Mouse (Mus musculus) monocyte, adult 2 months (primary cell): ENCODE results near the gene Cdk8.

Source experiments
- DNase-seq, 2 experiments: peaks; one replicate each; pipeline ENCODE4 v3.0.0; 2022; ENCODE audit warnings: low spot score in 2 of 2, low read depth in 1 of 2

Cdk8 gene

GRCm38 (mm10) chr5:146274420-146275045, 43.5 kb downstream of the Cdk8 start:
- DNase-seq = no peak

- no peak for DNase-seq
These were observed 46.5 kb downstream of the Cdk8 start for GRCm38 (mm10) chr5:146277513-146277912.

DNA sequence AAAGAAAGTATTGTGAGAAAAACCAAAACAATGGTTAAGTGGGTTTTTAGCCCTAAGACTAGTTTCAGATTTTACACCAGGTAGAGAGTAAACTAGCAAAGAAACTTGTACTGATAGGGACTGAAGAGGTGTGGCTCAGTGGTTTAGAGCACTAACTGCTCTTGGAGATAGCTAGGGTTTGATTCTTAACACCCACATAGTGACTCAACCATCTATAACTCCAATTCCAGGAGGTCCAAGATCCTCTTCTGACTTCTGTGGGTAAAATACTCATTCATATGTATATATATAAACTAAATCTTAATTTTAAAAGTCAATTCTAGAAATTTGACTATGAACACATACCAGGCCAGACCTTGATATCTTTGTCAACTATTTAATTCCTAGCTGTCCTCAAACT, 49.0 kb downstream of the Cdk8 start:
- no peak for DNase-seq

- DNase-seq = no peak
These were observed 50.3 kb downstream of the Cdk8 start for GRCm38 (mm10) chr5:146281241-146281818.

- no peak for DNase-seq
These were observed 51.0 kb downstream of the Cdk8 start for GRCm38 (mm10) chr5:146281884-146282579.

DNA sequence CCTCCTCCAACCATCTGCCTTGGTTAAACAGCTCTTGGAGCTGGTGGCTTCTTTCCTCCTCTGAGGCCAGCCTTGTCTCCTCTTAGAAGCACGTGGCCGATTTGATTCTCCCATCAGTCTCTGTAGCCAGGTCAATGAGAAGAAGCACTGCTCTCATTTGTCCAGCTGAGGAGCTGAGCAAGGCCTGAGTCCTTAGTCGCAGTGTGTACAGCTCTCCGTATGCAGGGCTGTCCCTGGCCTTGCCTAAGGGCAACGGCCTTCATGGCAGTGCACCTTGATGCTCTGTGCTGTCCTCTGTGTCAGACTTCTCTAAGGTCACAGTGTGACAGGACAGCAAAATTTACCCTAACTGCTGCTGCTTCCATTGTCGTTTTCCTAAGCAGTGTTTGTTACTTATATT, 52.9 kb downstream of the Cdk8 start:
- DNase-seq = no peak

- DNase-seq = no peak
These were observed 56.4 kb downstream of the Cdk8 start for GRCm38 (mm10) chr5:146287416-146287815.

DNA sequence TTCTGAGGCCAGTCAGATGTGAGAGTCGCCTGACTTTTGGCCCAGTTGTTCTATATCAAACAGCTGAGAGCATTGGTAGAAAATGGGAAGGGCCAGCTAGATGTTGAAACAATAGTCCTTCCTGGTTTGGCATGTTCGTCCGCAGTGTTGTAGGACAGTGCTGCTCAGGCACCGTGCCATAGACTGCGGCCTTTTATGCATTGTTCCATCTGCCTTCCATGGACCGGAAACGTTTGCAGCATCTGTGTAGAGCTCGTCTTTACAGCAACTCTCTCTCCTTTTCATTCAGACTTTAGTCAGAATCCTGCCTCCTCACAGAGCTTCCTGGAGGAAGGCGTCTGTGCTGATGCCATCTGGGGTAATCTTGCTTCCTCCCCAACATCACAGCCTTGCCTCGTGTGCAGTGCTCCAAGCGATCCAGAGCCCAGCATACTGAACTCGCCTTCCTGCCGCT, 57.0 kb downstream of the Cdk8 start:
- no peak for DNase-seq

DNA sequence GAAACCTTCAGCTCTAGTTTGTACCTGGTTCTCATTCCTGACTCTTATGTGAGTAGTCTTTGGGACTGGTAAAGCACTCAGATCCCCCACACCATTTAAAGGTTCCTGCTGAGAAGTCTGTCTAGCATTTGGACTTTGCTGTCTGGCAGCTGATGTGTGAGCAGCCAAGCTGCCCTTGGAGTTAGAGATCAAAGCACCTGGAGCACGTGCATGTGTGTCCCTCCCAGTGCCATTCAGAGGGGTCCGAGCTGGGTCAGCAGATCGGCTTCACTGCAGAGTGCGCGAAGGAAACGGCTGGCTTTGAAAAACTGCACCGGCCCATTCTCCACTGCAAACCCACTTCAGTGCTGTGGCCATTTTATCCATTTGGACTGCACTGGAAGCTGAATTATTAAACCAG, 58.9 kb downstream of the Cdk8 start:
- DNase-seq = no peak

- DNase-seq = no peak
These were observed 59.4 kb downstream of the Cdk8 start for GRCm38 (mm10) chr5:146290446-146290845.

GRCm38 (mm10) chr5:146291560-146291959, 60.5 kb downstream of the Cdk8 start:
- no peak for DNase-seq

- no peak for DNase-seq
These were observed 62.1 kb downstream of the Cdk8 start for GRCm38 (mm10) chr5:146292896-146293680.

DNA sequence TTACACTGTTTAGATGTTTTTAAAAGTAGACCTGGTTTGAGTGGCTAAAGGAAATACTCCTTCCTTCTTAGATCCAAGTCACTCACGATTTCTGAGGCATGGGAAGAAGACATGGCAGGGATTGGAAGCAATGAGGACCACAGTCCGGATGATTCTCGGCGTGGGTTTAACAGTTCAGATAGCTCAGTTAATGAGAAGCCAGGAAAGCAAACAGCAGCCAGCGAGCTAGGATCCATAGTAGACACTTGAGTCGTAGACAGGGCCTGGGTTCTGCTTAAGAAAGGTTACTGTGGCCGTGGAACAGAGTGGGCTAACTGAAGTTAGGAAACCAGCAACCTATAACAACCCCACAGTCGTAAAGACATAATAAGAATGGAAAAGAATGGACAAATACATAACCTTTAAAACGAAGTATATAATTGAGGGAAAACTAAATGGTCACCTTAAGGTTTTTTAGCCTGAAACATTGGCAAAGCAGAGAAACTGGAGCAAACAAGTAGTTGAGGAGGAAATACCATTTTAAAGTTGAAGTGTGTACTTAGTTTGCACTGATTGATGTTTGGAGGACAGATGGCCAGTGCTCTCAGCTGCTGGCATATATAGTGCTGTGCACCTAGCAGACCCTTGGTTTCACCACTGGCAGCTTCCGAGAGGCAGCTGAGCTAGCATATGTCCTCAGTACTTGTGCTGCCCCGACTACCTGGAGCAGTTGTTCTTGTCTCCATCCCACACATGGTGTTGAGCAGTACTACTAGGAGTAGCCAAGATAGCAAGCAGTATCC, 63.1 kb downstream of the Cdk8 start:
- no peak for DNase-seq

- no peak for DNase-seq
These were observed 63.8 kb downstream of the Cdk8 start for GRCm38 (mm10) chr5:146294834-146295233.

DNA sequence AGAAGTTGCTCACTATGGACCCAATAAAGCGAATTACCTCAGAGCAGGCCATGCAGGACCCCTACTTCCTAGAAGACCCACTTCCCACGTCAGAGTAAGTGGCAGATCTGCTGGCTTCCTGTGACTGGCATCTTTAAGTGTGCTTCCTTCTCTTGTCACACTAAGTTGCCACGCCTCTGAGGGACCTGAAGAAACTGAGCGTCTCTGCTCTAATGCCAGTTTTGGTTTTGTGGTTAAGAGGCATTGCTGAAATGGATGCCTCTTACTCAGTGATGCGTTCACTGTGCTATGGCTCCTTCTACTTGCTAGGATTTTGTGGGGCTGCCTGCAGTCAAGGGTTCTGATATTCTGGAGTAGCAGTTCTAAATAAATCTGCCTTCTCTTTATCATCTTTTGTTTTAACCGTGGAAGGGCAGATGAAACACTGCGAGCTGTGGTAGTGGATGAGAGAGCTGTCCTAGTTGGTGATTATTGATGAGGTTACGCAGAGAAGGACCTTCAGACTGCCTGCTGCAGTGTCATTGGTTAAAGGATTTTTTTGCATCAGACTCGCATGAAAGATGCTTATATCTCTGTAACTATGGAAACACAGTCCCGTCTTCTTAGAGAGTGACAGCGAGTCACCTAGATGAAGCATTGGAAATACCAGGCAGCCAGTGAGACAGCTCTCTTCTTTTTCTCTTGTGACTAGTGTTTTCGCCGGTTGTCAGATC, 67.9 kb downstream of the Cdk8 start:
- DNase-seq = no peak

- peak; percentile 58 to 63 for DNase-seq
These were observed 68.5 kb downstream of the Cdk8 start for GRCm38 (mm10) chr5:146299520-146299870.

GRCm38 (mm10) chr5:146303470-146303869, 72.4 kb downstream of the Cdk8 start:
- peak in 1 of 2 experiments; percentile 35 for DNase-seq

DNA sequence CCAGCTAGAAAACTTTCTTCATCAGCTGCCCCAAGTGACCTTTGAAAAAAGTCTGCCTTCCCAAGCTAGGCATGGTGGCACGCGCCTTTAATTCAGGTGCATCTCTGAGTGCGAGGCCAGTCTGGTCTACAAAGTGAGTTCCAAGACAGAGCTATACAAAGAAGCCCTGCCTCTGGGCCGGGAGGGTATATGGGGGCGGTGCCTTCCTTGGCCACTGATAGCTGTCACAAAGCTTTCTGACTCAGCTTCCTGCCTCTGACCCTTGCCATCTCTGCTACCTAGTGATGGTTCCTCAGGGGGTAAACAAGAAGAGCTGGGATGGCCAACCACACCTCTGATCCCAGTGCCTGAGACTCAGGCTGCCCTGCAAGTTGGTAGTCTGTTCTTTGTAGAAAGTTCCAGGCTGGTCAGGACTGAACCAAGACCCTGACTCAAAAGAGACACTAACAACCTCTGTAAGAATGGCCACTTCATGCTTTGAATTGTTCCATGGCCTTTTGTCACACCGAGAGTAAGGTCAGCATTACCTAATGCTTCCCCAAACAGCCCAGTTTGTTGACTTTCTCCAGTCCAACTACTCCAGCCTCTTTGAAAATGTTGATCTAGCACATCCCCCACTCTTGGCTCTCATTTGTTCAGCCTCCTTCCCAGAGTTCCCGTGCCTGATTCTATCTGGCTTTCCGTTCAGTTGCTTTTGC, 76.2 kb downstream of the Cdk8 start:
- DNase-seq = no peak

DNA sequence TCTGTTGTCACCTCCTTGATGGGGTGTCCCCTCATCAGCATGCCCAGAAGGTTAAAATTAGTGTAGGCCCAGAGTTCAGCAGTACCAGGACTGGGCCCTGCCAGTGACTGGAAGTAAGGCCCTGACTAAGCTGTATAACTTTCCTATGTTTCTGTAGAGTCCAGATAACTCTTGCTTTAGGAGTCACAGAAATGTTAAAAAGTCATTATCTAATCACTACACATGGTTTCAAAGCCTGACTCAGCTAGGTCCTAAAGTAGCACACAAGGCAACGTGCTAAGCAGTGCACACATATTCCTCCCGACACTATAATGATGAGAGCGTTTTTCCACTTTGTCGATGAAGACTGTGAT, 76.7 kb downstream of the Cdk8 start:
- no peak for DNase-seq

GRCm38 (mm10) chr5:146314538-146314937, 83.5 kb downstream of the Cdk8 start:
- no peak for DNase-seq
